Mouse (Mus musculus) heart, adult 11 months (tissue): ENCODE results near the gene Gm10644.

Experiments
- DNase-seq: peaks from one replicate; pipeline ENCODE4 v3.0.0; 2022

Gene Gm10644

DNA sequence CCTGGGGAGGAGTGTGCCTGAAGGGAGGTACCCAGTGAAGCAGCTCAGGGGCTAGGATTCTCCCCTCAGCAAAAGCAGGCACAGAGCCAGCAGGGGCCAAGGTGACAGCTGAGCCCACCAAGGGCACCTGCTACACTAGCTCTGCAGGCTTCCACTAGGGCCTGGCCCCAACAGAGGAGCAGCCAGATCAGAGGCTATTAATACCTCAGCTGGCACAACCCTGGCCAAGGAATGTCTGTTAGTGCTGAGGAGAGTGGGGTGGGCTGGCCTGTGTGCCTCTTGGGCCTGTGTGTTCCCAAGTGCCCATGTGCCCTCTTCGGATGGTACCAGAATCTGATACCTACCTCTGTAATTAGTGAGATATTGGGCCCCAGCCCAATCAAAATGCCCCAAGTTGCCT lies 25.2 kb upstream of the Gm10644 start:
- DNase-seq, result peak; percentile 98

DNA sequence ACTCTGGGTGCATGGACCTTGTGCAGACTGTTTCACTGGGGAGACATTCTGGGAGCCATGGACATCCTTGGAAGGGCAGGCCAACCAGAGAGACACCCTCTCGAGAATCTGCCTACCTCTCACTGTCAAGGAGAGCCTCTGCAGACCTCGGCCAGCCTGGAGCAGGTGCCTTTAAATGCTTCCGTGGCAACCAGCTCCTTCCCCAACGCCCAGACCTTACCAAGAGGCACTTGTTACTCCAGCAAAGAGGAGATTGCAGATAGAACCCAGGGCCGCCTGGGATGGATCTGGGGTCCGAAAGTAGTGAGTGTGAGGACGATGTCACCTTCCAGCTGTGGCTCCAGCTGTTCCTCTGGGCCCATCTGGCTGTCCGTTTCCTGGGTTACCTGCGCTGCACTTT lies 23.2 kb upstream of the Gm10644 start:
- peak; percentile 89 for DNase-seq

DNA sequence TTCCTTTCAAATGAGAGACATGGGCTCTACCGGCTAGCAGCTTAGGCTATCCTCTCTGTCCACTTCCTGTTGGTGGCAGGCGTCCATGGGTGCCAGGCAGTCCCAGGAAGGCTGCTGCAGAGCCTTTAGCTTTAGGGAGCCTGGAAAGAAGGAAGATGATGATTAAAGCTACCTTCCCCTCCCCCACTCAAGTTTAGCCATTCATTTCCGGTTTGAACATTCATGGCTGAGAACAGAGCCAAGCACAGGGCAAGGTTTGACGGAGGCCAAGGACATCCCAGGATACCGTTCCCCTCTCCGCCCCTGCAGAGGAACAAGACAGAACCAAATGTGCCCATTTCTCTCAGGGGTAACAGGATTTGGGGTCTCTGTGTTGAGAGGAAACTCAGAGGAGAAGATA lies 22.6 kb upstream of the Gm10644 start:
- peak; percentile 95 for DNase-seq

DNA sequence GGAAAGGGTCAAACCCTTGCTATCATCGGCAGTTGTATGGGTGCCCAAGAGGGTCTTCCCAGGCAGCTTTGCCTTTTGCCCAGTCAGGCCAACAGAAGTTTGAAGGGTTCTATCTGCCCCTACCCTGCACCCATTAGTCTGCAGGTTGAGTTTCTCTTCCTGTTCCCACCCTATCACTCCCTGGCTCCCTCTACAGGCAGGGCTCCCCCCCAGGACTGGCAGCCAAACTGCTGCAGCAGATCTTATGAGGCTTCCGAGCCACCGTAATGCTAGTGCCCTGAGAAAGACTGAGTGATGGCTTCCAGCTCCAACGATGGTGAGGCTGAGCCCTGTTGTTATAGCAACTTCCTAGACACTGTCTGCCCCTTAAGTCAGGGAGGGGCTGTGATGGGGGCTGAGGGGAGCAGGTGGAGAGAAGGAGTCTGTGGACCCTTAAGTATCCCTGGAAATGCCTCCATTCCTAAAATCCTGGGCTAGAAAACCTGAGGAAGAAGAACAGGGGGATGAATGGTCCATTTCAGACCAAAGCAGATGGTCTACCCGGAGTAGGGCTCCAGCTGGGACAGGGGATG lies 21.9 kb upstream of the Gm10644 start:
- peak; percentile 91 for DNase-seq

GRCm38 (mm10) chr8:83976101-83976630 lies 21.2 kb upstream of the Gm10644 start:
- peak; percentile 92 for DNase-seq

GRCm38 (mm10) chr8:83974521-83974920 lies 19.5 kb upstream of the Gm10644 start:
- peak; percentile 93 for DNase-seq

DNA sequence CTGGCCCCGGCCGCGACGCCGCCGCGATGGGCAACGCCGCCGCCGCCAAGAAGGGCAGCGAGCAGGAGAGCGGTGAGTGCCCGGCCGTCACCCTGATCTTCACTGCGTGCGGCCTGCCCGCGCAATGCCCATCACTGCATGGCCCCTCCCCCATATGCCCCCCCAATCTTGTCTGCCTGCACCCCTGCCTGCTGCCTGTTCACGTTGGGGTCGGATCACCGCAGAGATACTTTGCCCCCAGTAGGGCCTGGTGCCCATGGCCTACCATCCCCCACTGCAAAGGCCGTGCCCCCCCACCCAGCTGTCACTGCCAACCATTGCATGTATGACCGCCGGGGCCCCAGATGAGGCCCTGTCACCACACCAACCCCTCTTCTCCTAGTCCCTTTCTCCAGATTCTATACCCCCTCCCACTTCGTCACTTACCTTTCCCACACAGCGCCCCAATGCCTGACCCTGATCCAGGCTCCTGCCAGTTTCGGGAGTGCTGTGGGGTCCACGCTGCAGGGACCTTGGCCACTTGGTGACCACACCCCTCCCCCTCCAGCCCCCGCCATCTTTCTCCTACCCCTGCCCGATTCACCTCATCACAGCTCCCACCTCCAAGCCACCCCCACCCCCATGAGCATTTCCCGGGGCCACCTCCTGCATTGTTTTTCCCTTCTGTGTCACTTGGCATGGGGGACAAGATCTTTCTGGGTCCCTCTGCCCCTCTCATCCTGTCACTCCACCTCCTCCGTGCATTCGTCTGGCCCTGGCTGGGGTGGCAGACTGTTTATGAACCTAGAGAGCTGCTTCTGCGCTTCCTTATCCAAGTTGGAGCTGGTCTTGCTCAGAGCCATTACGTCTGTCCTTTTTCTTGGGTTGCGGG lies 18.4 kb upstream of the Gm10644 start:
- peak; percentile 96 for DNase-seq

DNA sequence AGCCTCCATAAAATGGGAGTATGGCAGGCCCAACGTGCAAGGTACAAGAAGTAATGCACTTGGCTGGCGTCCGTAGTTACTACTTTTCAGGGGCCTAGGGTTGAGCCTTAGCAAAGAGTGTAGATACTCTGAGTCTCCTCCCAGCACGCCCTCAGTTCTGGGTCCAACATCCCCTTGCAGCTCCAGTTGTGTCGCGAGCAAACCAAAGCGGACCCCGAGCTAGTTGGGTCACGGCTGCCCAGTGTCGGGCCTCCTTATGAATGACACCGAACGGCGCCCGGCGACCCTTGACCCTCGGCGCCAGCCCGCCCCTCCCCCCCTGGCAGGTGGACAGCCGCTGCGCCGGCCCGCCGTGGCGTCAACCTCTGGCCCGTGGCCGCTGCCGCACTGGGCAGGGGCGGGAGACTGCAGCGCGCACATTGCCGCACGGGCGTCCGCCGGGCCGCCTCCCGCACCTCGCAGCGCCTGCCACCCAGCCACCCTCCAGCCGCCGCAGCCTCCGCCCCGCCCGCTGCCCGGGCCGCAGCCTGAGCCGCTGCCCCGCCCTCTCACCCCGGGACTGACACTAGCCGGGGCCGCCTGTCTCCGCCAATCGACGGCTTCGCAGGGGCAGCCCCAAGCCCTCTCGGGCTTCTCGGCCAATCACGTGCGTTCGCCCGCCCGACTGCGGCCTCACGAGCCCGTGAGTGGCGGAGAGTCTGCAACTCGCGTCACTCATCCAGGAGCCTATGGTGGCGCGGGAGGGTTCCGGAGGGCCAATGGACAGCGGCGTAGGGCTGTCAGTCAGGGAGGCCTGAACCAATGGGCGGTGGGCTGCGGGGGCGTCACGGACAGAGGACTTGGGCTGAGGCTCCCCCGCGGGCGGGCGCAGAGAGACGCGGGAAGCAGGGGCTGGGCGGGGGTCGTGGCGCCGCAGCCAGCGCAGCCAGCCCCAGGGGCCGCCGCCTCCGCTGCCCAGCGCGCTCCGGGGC lies 17.4 kb upstream of the Gm10644 start, which contains the start of gene Prkaca:
TSS of gene Prkaca (plus strand) at position 844 of the 971 bp plus-strand sequence.
- peak; percentile 100 for DNase-seq

GRCm38 (mm10) chr8:83971661-83972060 lies 16.7 kb upstream of the Gm10644 start:
- peak; percentile 90 for DNase-seq

- DNase-seq, result no peak
Measured at GRCm38 (mm10) chr8:83971121-83971520, 16.1 kb upstream of the Gm10644 start.

DNA sequence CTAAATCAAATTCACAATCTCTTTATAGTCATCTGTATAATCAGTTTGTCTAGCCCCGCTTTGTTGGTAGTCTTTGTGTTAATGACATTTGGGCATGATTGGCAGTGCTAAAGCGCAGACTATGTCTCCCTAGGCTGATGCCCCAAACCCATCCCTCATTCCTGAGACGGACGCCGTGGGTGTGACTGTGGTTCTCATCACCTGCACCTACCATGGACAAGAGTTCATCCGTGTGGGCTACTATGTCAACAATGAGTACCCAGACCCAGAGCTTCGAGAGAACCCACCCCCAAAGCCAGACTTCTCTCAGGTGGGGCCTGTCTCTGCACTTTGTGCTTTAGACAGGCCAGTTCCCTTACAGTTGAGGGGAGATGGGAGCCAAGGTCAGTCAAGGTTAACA lies 12.7 kb upstream of the Gm10644 start:
- DNase-seq, result peak; percentile 91

DNA sequence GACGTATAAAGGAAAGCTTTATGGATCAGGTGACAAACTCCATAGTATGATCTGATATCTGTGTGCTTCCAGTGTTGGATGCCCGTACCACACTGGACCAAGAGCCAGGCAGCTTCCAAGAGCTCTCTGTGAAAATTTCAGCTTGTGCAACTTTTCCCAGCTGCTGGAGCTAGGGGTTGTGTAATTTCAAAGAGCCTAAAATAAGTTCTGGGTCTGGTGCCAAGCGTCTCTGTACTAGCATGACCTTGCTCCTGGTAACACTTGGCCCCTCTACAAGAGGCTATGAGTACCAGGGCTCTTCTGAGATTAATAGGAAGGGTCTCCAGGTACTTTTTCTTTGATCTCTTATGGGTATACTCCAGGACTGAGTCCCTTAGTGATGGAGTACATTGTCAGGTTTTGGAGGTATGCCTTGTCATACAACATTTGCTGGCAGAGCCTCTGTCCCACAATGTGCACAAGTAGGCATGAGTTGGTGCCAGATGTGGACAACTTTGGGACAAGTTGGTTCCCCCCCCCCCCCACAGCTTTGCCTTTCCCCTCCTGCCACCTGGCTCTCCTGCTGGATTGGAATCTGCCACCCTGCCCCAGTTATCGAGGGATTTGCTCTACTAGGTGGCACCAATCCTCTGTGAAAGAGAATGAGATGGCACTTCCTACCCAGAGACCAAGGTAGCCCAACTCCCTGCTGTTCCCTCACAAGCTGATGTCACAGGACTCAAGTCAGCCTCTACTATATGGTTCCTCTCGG lies 9.2 kb upstream of the Gm10644 start:
- peak; percentile 97 for DNase-seq

GRCm38 (mm10) chr8:83956789-83957188 lies 1.8 kb upstream of the Gm10644 start:
- peak; percentile 85 for DNase-seq

DNA sequence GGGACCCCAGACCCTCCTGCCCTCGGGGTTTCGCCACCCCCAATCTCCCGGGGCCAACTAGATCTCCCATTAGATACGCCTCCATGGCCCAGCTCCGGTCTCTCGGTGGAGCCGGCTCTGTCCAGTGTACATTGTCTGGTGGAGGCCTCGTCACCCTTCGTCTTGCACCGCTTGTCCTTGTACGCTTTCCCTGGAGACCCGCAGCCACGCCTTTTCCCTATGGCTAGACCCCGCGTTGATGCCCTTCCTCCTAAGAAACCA lies 883 bp upstream of the Gm10644 start:
- DNase-seq, result no peak

- no peak for DNase-seq
Measured at GRCm38 (mm10) chr8:83954749-83955105, 278 bp downstream of the Gm10644 start.

DNA sequence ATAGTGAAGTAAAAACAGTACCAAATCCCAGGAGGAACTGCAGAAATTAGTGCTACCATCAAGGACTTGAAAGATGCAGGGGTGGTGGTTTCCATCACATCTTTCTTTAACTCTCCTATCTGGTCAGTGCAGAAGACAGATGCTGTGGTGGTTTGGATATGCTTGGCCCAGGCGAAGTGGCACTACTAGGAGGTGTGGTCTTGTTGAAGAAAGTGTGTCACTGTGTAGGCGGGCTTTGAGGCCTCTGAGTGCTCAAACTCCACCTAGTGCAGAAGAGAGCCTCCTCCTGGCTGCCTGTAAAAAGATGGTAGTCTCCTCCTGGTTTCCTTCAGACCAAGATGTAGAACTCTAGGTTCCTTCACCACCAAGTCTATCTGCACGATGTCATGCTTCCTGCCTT lies 9.5 kb downstream of the Gm10644 start:
- peak; percentile 79 for DNase-seq

GRCm38 (mm10) chr8:83942446-83942845 lies 12.6 kb downstream of the Gm10644 start:
- no peak for DNase-seq

DNA sequence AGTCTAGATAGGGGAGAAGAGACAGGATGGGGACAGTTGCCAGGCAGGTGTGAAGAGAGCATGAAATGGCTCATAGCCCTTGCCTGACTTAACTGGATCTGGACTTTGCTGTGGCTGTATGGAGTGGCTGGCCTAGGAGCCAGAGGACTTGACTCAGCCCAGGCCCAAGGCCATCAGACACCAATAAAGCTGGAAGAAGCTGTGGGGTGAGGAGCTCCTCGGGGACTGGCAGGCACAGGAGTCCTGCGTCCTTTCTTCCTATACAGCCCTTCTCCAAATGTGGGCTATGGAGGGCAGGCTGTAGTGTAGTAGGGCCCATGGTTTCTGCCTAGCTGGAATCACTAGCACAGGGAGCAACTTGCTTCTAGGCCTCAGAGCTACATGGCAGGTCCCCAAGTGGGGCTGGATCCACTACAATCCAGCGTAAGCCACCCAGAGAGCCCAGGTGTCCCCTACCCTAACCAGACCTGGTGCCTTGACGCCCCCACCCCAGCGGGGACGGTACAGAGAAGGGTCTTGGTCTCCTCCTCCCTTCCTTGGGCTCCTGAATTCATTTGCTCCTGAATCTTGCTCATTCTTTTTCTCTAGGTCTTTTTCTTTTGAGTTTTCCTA lies 13.8 kb downstream of the Gm10644 start:
- DNase-seq, result peak; percentile 78

GRCm38 (mm10) chr8:83938330-83938729 lies 16.7 kb downstream of the Gm10644 start:
- DNase-seq, result peak; percentile 88

DNA sequence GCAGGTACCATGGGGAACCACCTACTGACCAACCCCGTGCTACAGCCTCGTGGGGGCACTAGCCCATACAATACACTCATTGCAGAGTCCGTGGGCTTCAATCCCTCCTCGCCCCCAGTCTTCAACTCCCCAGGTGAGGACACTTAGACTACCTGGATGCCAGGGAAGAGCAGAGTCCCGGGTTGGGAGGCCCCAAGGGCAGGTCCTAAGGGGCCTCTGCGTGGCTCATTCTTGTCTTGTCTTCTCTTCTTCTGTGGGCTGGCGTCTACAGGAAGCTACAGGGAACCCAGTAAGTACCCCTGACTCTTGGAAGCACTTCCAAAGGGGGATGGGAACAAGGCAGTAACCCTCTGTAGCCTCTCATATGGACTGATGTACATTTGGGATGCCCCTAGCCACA lies 17.4 kb downstream of the Gm10644 start:
- DNase-seq, result peak; percentile 82

DNA sequence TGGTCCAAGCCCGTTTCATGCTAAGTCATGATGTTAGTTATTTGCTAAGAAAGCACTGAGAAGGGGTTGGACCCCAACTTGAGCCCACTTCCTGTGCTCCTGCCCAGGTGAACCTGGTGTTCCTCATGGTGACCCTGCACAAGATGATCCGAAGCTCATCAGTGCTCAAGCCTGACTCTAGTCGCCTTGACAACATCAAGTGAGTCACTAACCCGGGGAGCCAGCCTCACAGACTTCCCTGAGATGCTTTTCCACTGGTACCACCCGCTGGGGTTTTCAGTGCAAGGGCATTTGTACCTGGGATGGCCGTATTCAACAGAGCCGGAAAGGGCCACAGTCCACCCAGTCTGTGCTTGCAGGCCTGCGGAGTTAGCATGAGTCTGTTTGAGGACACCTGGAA lies 19.6 kb downstream of the Gm10644 start:
- peak; percentile 87 for DNase-seq

- DNase-seq, result peak; percentile 84
Measured at GRCm38 (mm10) chr8:83934994-83935393, 20.0 kb downstream of the Gm10644 start.
